Mouse (Mus musculus): ENCODE data around the gene Ak2. TPM values are rescaled to one million over a fixed set of nuclear protein-coding genes. Genes with fewer than 3 reads are reported as not detected.

Gene Ak2
- total RNA-seq, 2 experiments from 2014 or later: 75.7 to 78.3 TPM

- DNase-seq: peak; percentile 48 to 93
Measured at GRCm38 (mm10) chr4:128971065-128971694, 20.6 kb upstream of the Ak2 start.

GRCm38 (mm10) chr4:128974677-128975076 lies 17.1 kb upstream of the Ak2 start:
- no peak for DNase-seq

GRCm38 (mm10) chr4:128976577-128976976 lies 15.2 kb upstream of the Ak2 start:
- no peak for DNase-seq

- DNase-seq: no peak
Measured at GRCm38 (mm10) chr4:128977217-128977616, 14.5 kb upstream of the Ak2 start.

GRCm38 (mm10) chr4:128978634-128979033 lies 13.1 kb upstream of the Ak2 start:
- no peak for DNase-seq

GRCm38 (mm10) chr4:128980890-128981832 lies 10.6 kb upstream of the Ak2 start:
- DNase-seq: peak in 1 of 2 experiments; percentile 44

GRCm38 (mm10) chr4:128981833-128982180 lies 10.0 kb upstream of the Ak2 start:
- no peak for DNase-seq

GRCm38 (mm10) chr4:128983151-128983550 lies 8.6 kb upstream of the Ak2 start:
- DNase-seq: no peak

- peak; percentile 40 to 66 for DNase-seq
Measured at GRCm38 (mm10) chr4:128983656-128984055, 8.1 kb upstream of the Ak2 start.

GRCm38 (mm10) chr4:128984600-128984999 lies 7.2 kb upstream of the Ak2 start:
- DNase-seq: no peak

GRCm38 (mm10) chr4:128988911-128989310 lies 2.8 kb upstream of the Ak2 start:
- DNase-seq: no peak

GRCm38 (mm10) chr4:128989678-128990077 lies 2.1 kb upstream of the Ak2 start:
- DNase-seq: no peak

GRCm38 (mm10) chr4:128992176-128992575 lies 418 bp downstream of the Ak2 start:
- no peak for DNase-seq

GRCm38 (mm10) chr4:128993025-128993662 lies 1.4 kb downstream of the Ak2 start:
- peak; percentile 97 to 99 for DNase-seq

GRCm38 (mm10) chr4:128993675-128994074 lies 1.9 kb downstream of the Ak2 start:
- DNase-seq: no peak

- DNase-seq: no peak
Measured at GRCm38 (mm10) chr4:128995238-128995637, 3.5 kb downstream of the Ak2 start.

- DNase-seq: no peak
Measured at GRCm38 (mm10) chr4:128997258-128997657, 5.5 kb downstream of the Ak2 start.

GRCm38 (mm10) chr4:128998401-128998800 lies 6.6 kb downstream of the Ak2 start:
- DNase-seq: no peak

- no peak for DNase-seq
Measured at GRCm38 (mm10) chr4:129000786-129001185, 9.0 kb downstream of the Ak2 start.

GRCm38 (mm10) chr4:129003720-129004119 lies 12.0 kb downstream of the Ak2 start:
- DNase-seq: no peak

- DNase-seq: no peak
Measured at GRCm38 (mm10) chr4:129008006-129008519, 16.3 kb downstream of the Ak2 start.

GRCm38 (mm10) chr4:129008672-129009071 lies 16.9 kb downstream of the Ak2 start:
- DNase-seq: no peak

- no peak for DNase-seq
Measured at GRCm38 (mm10) chr4:129009521-129009920, 17.8 kb downstream of the Ak2 start.
